Mouse (Mus musculus): ENCODE measurements around the gene Pik3cd.
A peak's percentile ranks its signal among the peaks of the same experiment; 100 is the strongest.
"Not testable (repeated sequence)": the region's sequence is repeated elsewhere in the genome, so short reads cannot be mapped to it uniquely, and the experiment has no call there.

The Pik3cd gene

DNA sequence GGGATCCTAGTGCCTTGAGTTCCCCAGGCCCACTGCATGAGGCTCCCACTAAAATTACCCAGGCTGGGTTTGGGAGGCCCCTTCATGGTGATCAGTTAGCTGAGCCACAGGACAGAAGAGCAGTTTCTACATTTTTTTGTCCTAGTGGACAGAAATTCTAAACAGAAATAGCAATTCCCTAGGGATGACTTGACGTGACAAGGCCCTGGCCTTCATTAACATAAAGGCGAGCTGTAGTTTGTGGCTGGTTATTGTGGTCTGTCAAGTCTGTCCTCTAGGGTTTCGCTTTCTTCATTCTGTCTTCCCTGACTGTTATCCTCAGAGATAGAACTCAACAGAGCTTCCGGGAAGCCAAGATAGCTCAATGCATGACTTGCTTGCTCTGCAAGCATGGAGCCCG is 60.4 kb downstream of the Pik3cd start:
- DNase-seq, result no peak

GRCm38 (mm10) chr4:149641400-149641799 is 61.0 kb downstream of the Pik3cd start:
- no peak for DNase-seq

GRCm38 (mm10) chr4:149640831-149641230 is 61.5 kb downstream of the Pik3cd start:
- DNase-seq, result no peak

- DNase-seq, result no peak
Measured at GRCm38 (mm10) chr4:149637942-149638341, 64.4 kb downstream of the Pik3cd start.

DNA sequence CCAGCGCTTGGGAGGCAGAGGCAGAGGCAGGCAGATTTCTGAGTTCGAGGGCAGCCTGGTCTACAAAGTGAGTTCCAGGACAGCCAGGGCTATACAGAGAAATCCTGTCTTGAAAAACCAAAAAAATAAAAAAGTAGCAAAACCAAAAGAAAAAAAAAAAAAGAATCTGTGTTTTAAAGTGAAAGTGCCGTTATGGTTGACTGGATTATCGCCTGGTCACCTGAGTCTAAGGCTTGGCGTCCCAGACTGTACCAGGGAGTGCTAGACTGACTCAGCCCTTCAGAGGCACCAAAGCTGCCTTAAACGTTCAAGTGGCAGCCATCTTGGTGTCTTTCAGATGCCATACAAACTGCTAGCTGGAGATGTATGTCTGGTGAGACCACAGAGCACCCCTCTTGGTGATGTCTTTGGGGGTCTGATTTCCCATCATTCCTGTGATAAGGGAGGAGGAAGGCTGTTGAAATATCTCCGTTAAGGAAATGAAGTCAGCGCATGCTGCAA is 66.4 kb downstream of the Pik3cd start:
- no peak for DNase-seq

DNA sequence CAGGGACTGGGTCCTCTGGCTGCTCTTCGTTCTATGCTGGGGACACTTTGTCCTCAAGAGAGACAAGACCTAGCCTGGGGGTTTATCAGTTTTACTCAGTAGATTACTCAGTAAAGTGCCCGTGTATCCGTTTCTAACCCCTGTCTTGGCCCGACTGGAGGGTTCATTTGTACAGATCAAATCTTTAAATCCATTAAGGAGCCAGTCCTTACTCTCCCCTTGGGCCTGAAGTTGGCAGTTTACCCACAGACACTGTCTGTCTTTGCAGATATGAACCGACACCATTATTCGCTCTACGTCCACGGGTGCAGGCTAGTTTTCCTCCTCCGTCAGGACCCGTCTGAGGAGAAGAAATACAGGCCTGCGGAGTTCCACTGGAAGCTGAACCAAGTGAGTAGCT is 67.4 kb downstream of the Pik3cd start:
- no peak for DNase-seq

DNA sequence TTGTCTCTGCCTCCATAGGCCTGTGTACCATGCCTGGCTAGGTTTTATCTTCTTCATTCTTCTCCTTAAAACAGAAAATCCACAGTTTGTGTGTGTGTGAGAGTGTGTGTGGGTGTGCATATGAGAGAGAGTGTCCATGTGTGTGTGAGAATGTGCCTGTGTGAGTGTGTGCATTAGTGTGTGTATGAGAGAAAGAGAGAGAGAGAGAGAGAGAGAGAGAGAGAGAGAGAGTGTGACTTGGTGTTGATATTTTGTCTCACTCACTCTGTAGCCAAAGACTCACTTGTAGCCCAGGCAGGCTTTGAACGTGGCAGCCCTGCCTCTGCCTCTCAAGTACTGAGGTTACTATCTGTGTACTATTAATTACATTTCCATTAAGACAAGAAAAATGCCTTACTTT is 68.2 kb downstream of the Pik3cd start:
- no peak for DNase-seq

GRCm38 (mm10) chr4:149632670-149633307 is 69.6 kb downstream of the Pik3cd start:
- DNase-seq, result peak; percentile 80

GRCm38 (mm10) chr4:149628810-149629209 is 73.6 kb downstream of the Pik3cd start:
- no peak for DNase-seq

DNA sequence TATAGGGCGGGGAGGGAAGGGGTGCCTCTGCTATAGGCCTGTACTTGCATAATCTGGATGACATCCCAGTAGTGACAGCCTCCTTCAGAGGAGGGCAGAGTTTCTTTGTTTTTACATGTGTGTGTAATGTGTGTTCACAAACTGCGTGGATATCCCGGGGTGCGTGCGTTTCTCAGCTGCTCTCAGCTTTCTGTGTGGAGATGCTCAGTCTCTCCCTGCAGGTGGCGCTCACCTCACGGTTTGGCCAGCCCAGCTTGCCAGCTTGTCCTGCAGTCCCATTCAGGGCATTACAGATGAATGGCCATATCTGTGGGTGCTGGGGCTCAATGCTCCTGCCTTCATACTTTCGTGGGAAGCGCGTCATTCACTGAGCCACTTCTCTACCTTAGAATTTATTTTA is 74.0 kb downstream of the Pik3cd start:
- peak; percentile 73 for DNase-seq

DNA sequence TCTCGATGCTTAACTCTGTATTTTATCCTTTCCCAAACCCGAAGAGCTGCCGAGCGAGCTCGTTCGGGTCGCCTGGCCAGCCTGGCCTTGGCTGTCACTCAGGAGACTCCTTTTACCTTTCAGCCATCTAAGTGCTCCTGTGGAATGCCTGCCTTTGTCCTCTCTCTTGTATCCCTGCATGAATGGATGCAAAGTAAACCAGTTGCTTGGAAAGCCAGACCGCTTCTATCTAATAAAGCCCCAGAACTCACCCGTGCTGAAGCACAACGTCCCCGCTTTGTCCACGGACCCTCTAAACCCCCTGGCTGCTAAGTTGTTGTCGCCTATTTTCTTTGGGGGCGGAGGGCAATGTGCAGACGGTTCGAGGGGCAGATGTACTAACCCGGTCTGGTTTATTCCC is 75.6 kb downstream of the Pik3cd start:
- DNase-seq, result no peak

DNA sequence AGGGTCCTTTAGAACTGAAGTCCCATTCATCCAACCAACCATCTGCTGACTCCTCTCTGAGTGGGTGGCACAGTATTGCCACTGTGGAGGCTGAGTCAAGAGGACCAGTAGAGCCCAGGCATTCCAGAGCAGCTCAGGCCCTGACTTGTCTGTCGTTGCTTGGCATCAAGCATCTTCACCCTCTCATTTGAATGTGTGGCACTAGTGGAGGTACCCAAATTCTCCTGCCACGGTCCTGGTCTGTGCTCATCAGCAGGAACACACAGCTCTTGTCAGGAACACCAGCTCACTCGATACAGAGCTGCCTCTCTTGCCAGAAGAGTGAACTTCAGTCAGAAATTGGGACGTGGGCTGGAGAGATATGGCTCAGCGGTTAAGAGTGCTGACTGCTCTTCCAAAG is 78.7 kb downstream of the Pik3cd start:
- DNase-seq, result no peak

- no peak for DNase-seq
Measured at GRCm38 (mm10) chr4:149621286-149621685, 81.1 kb downstream of the Pik3cd start.

DNA sequence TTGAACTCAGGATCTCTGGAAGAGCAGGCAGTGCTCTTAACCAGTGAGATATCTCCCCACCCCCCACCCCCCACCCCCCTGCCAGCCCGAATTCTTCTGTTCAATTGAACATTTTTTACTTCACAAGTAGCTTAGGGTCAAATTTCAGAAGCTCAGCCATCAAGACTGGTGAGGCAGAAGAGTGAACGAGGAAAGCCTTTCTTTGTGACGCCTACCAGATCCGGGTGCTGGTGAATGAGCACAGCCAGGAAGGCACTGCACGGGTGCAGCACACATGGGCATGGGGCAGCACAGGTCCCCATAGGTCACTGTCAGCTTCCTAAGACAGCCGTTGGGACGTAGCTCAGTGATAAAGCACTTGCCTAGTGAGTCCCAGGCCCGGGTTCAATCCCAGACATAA is 82.4 kb downstream of the Pik3cd start:
- DNase-seq, result no peak

DNA sequence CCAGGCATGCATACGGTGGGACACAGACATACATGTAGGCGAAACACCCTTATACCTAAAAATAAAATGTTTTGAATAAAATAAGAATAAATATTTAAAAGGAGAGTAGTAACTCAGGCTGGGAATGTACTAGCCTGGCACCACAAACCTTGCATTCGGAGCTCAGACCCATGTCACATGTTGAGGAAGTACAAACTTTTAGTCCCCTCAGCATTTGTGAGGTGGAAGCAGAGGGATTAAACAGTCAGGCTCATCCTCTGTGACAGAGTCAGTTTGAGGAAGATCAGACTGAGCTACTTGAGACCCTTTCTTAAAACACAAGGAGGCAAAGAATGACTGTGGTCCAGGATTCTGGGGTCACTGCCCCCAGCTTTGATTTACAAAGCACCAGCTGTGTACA is 85.4 kb downstream of the Pik3cd start:
- DNase-seq, result not testable (repeated sequence)

GRCm38 (mm10) chr4:149614869-149615268 is 87.5 kb downstream of the Pik3cd start:
- DNase-seq, result no peak

DNA sequence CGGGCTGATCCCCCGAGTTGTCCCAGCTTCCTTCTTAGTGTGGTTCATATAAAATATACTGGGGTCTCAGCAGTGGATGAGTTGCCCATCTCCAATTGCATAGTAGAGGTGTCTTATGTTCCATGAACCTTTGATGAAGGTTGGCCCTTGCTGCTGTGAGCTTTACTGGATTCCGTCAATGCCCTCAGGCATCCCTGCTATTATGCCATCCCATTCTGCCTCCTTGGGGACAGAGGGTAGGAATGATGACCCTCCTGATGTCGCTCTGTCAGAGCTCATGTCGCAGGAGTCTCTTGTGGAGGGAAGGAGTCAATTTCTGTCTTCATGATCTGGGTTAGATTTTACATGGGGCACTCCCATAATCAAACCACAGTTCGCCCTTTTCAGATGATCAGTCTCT is 88.9 kb downstream of the Pik3cd start:
- DNase-seq, result not testable (repeated sequence)

DNA sequence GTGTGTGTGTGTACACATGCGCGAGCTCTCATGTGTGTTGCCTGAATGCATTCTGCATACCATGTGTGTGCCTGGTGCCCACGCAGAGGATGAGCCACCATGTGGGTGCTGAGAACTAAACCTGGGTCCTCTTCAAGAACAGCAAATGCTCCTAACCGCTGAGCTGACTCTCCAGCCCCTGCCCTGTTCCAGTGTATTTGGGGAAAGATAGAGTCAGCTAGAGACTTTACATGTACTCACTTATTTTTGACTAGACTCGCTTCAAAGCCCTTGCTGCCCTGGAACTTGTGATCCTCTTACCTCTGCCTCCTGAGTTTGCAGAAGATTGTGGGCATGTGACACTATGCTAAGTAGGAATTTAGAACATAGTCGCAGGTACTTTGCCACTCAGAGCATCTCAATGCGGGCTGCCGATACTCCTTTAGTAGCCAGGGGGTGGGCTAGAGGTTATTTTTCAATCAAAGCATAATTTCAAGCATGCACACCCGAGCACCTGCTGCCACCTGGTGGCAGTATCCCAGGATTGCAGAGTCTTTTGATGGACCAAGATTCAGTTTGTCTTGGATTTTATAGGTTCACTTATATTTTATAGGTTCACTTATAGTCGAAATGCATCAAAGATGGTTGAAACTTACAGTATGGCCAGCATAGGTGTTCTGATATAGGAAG is 90.9 kb downstream of the Pik3cd start:
- DNase-seq, result peak; percentile 45

DNA sequence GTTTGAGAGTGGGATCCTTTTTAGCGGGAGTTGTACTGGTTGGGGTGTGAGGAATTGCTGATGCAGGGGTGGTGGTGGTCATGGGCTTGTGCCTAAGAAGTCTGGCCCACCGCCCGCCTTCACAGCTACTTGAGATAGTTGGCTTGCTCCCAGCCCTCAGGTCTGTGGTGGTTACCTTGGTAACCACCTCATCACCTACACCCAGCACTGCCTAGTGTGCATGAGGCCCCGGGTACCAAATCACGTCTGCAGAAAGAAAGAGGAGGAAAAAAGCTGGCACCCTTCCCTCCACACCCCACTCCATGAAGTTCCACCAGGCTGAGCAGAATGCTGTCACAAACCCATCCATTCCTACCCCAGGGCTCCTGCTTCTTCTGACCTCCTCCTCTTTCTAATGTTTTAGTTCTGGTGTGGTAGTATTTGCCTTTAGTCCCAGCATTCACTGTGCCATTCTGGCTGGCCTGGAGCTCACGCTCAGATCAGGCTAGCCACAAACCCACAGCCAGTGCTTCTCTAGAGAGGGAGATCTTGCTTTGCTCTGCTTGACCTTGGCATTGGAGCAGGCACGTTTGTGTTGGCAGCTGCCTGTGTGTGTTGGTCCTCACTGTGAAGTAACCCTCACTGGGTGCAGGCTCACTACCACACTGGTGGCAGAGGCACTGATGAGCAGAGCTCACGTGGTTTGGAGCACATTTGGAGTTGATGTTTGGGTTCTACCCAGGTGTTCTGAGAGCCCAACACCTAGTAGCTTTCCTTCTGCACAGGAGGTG is 92.9 kb downstream of the Pik3cd start:
- no peak for DNase-seq

DNA sequence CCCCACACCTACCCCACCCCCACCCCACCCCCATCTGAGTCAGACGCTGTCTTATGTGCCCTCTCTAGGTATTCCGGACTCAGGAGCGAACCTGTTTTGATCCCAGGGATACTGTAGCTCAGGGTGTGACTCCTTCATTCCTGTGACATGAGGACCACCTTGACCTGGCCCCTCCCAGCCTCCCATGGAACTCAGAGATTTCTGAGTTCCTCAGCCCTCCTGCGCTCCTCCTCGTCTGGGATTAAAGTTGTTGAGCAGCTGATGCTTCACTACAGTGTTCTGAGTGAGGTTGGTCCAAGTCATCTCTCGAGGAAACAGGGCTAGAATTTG is 94.1 kb downstream of the Pik3cd start:
- no peak for DNase-seq

- DNase-seq, result no peak
Measured at GRCm38 (mm10) chr4:149607591-149608308, 94.6 kb downstream of the Pik3cd start.

DNA sequence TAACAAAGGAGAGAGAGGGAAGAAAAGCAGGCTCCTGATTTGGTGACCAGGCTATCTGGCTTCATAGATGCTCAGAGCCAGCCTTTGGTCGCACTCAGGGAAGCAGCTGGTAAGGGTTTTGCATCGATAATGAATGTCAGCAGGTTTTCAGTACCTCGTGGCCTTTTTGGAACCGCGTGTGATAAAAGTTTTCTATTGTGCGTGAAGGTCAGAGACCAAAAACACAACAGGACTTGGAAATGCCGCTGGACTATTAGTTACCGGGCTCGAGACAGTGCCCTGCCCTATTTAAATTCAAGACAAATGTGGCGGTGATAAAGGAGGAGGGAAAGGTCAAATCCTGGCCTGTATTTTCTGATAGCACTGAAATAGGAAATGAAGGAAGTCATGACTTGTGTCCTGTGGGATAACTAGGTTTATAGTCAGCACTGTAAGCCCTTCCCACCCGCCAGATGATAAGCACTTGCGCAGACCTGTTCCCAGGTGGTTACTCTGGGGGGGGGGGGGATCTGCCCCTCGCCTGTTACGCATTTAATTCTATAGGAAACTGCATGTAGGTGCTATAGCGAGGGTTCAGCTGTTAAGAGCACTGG is 95.5 kb downstream of the Pik3cd start:
- no peak for DNase-seq

DNA sequence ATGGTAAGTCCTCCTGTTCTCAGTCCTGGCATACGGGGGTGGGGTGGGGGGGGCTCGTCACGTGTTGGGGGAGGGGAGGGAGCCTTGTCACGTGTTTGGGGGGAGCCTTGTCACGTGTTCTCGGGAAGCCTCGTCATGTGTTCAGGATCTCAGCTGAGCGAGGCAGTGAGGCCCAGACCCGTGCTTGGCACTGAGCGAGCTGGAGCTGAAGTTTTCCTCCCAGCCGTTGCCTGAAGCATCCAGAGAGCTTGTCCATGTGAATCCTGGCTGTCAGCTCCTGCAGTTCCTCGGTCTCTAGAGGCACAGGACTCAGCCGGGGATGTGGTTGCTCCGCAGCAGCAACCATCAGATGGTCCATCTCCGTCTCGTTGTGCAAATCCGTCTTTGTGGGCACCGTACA is 96.3 kb downstream of the Pik3cd start:
- no peak for DNase-seq
